Mouse (Mus musculus) left cerebral cortex, postnatal 25 days (tissue): ENCODE results near the gene Slbp. TPM values are rescaled to one million over a fixed set of nuclear protein-coding genes. Genes with fewer than 3 reads are reported as not detected.

Experiments
- DNase-seq, 2 experiments: peaks; one replicate each; pipeline ENCODE4 v3.0.0; 2022; ENCODE audit warnings: low spot score in 2 of 2, mixed read lengths in 1 of 2
- intact Hi-C: fragments of 180-260 bp; cut with DNase I; formaldehyde crosslinking; loops from one replicate; pipeline ENCODE4 v1.15.1; 2025
- total RNA-seq, 2 experiments: library from RNA; stranded (reverse); gene quantifications; 2 replicates each; pipeline ENCODE4 v1.2.3; 2021

Slbp gene
- total RNA-seq, 2 experiments from 2014 or later = 23.3 to 23.6 TPM

- DNase-seq = no peak
- intact Hi-C loops = loop anchor here (1.0 to 2.0 kb wide), 2 partner anchors 45 to 195 kb away; no protein-coding TSS in a partner anchor
Measured at GRCm38 (mm10) chr5:33588066-33588465, 64.3 kb downstream of the Slbp start.

GRCm38 (mm10) chr5:33587498-33588058 is 64.8 kb downstream of the Slbp start:
- intact Hi-C loops = loop anchor here (1.0 to 2.0 kb wide), 2 partner anchors 45 to 194 kb away; no protein-coding TSS in a partner anchor
- no peak for DNase-seq

Other genes starting within 250 kb of the Slbp start
- gene Nkx1-1, start 218.6 kb downstream of the Slbp start, total RNA-seq = not detected
- 10 to 100 TPM; 23.0 to 27.6 TPM for gene Fam53a, start 22.9 kb downstream of the Slbp start, total RNA-seq
- gene Gm9903, start 22.6 kb downstream of the Slbp start, total RNA-seq = under 1 TPM; 0.80 to 0.98 TPM
- 1 to 10 TPM; 5.5 to 5.9 TPM for gene Tacc3, start 5.6 kb upstream of the Slbp start, total RNA-seq
- gene Tmem129, start 5.8 kb upstream of the Slbp start, total RNA-seq = 10 to 100 TPM; 25.6 to 27.6 TPM
- gene Fgfr3, start 69.1 kb upstream of the Slbp start, total RNA-seq = 100 to 1,000 TPM; 108 to 126 TPM
- gene Letm1, start 130.2 kb upstream of the Slbp start, total RNA-seq = 100 to 1,000 TPM in 1 of 2 experiments, 10 to 100 TPM in 1; 98.7 to 102 TPM
- gene Nsd2, start 168.2 kb upstream of the Slbp start, total RNA-seq = 100 to 1,000 TPM; 144 to 147 TPM